Mouse (Mus musculus) thymus, postnatal 0 days (tissue): Measurements from ENCODE around the gene Patz1. TPM values are rescaled to one million over a fixed set of nuclear protein-coding genes. Genes with fewer than 3 reads are reported as not detected.

Experiments used
- DNase-seq: peaks from one replicate; pipeline ENCODE4 v3.0.0-alpha.2; 2015; ENCODE audit warnings: low spot score
- polyA plus RNA-seq: library from polyadenylated mRNA; unstranded; fragments of >200 nt; fragmentation: Nextera tagmentation; extraction: Ambion mirVana; gene quantifications from 2 replicates; pipeline ENCODE4 v1.2.1, GENCODE M21; 2015

Patz1 gene
- polyA plus RNA-seq, 1 experiment from 2014 or later: 91.1 TPM

- DNase-seq: no peak
Measured at GRCm38 (mm10) chr11:3328806-3329775, 40.4 kb downstream of the Patz1 start.

- no peak for DNase-seq
Measured at GRCm38 (mm10) chr11:3329891-3330451, 41.3 kb downstream of the Patz1 start, which contains the start of gene Pik3ip1. Gene Pik3ip1 (plus strand): TSS chr11:3330401.

- DNase-seq: peak; percentile 89
Measured at GRCm38 (mm10) chr11:3330566-3330965, 41.9 kb downstream of the Patz1 start.

- DNase-seq: peak; percentile 30
Measured at GRCm38 (mm10) chr11:3330991-3331750, 42.5 kb downstream of the Patz1 start.

GRCm38 (mm10) chr11:3331756-3332642 is 43.3 kb downstream of the Patz1 start:
- DNase-seq: peak; percentile 97

- DNase-seq: no peak
Measured at GRCm38 (mm10) chr11:3333111-3333695, 44.5 kb downstream of the Patz1 start.

- no peak for DNase-seq
Measured at GRCm38 (mm10) chr11:3334141-3334710, 45.6 kb downstream of the Patz1 start.

- DNase-seq: peak; percentile 67
Measured at GRCm38 (mm10) chr11:3334711-3335316, 46.1 kb downstream of the Patz1 start.

- peak; percentile 95 for DNase-seq
Measured at GRCm38 (mm10) chr11:3335651-3336216, 47.1 kb downstream of the Patz1 start.

- DNase-seq: no peak
Measured at GRCm38 (mm10) chr11:3336602-3337001, 47.9 kb downstream of the Patz1 start.

- no peak for DNase-seq
Measured at GRCm38 (mm10) chr11:3337173-3337955, 48.7 kb downstream of the Patz1 start.

GRCm38 (mm10) chr11:3337961-3338360 is 49.3 kb downstream of the Patz1 start:
- DNase-seq: no peak

- DNase-seq: no peak
Measured at GRCm38 (mm10) chr11:3341476-3341875, 52.8 kb downstream of the Patz1 start.

GRCm38 (mm10) chr11:3344916-3345315 is 56.2 kb downstream of the Patz1 start:
- DNase-seq: no peak

- no peak for DNase-seq
Measured at GRCm38 (mm10) chr11:3346351-3346750, 57.7 kb downstream of the Patz1 start.

- DNase-seq: peak; percentile 86
Measured at GRCm38 (mm10) chr11:3347091-3347834, 58.6 kb downstream of the Patz1 start.

- DNase-seq: no peak
Measured at GRCm38 (mm10) chr11:3347835-3348195, 59.1 kb downstream of the Patz1 start.
